Mouse (Mus musculus) intestine, embryonic 15.5 days (tissue): ENCODE data around the gene Hemk1. TPM values are rescaled to one million over a fixed set of nuclear protein-coding genes. Genes with fewer than 3 reads are reported as not detected.

ENCODE experiments used
- ATAC-seq: fragments of 200-750 bp; cut with Nextera tagmentation; 2 replicates; pipeline ENCODE4 v1.8.0; 2017; ENCODE audit warnings: moderate TSS enrichment, moderate library complexity
- H3K27ac ChIP-seq: fragments of 300-500 bp; sonication (generic); 2 replicates; pipeline ENCODE4 v1.5.1; 2015; ENCODE audit warnings: mild to moderate bottlenecking, inconsistent platforms
- H3K27me3 ChIP-seq: fragments of 300-500 bp; sonication (generic); replicated peaks from 2 replicates; pipeline ENCODE4 v1.6.1; 2015; ENCODE audit warnings: inconsistent platforms
- H3K36me3 ChIP-seq: fragments of 300-500 bp; sonication (generic); 2 replicates; pipeline ENCODE4 v1.6.1; 2015; ENCODE audit warnings: inconsistent platforms
- H3K4me1 ChIP-seq: fragments of 300-500 bp; sonication (generic); replicated peaks from 2 replicates; pipeline ENCODE4 v1.6.1; 2015; ENCODE audit warnings: inconsistent platforms
- H3K4me2 ChIP-seq: fragments of 300-500 bp; sonication (generic); replicated peaks from 2 replicates; pipeline ENCODE4 v1.6.1; 2015; ENCODE audit warnings: mild to moderate bottlenecking, inconsistent platforms
- H3K4me3 ChIP-seq: fragments of 300-500 bp; sonication (generic); replicated peaks from 2 replicates; pipeline ENCODE4 v1.5.1; 2015; ENCODE audit warnings: inconsistent platforms
- H3K9ac ChIP-seq: fragments of 300-500 bp; sonication (generic); 2 replicates; pipeline ENCODE4 v1.6.1; 2015; ENCODE audit warnings: inconsistent platforms
- H3K9me3 ChIP-seq: fragments of 300-500 bp; sonication (generic); 2 replicates; pipeline ENCODE4 v1.6.1; 2016; ENCODE audit warnings: inconsistent platforms
- WGBS: fragments of 180-500 bp; shearing (Covaris S2); methylation state at CpG from one replicate; pipeline ENCODE4 v1.1.7; 2015; 5-methylcytosine and 5-hydroxymethylcytosine counted together
- polyA plus RNA-seq: library from polyadenylated mRNA; unstranded; fragments of >200 nt; fragmentation: Nextera tagmentation; extraction: Ambion mirVana; gene quantifications from 2 replicates; pipeline ENCODE4 v1.2.1, GENCODE M21; 2015

The Hemk1 gene
- polyA plus RNA-seq, 1 experiment from 2014 or later: 9.0 TPM

DNA sequence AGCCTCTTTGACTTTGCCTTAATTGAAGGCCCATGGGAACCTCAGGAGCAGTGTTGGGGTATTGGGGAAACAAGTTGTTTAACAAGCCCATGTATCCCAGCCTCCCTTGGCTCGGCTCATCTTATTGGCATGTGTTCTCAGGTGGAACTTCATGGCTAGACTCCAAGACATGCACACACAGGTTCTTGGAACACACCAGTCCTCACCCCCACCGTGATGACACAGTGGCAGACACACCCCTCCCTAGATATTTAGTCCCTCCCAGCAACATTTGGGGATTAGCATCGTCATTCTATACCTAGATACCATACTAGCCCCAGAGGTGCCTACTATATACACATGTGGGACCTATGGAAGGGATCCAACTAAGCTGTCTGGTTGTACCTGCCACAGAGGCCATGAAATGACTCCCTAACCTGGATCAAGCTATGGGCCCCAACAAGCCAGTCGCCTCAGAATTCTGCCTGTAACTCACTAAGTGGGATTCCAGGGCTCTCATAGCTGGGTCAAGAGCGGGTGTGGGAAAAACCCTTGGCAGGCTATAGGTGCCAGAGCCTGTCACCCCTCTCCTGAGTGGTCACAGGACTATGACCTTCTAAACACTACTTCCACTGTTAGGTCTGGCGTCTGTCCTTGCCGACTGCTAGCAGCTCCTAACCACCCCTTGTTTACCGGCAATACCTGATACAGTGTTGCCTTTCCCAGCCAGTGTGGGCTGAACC is 39.9 kb downstream of the Hemk1 start:
- Histone ChIP-seq H3K27ac (peak overlapping the region; percentile 18; the same call in 1 of the 2 replicates), H3K36me3 (peaks cover 9% of the 10 kb centered on the region; the same call in 1 of the 2 replicates), H3K27me3 (no peaks in the 10 kb centered on the region; the same call in 1 of the 2 replicates), H3K4me2 (peak overlapping the region; percentile 76), H3K4me1 (peaks cover 24% of the 10 kb centered on the region), H3K9me3 (no peaks in the 10 kb centered on the region), H3K4me3 (peak overlapping the region; percentile 62), H3K9ac (peak overlapping the region; percentile 30; the same call in 1 of the 2 replicates)
- 65% methylated on average over 8 of the region's 8 CpGs for WGBS
- no peak for ATAC-seq

DNA sequence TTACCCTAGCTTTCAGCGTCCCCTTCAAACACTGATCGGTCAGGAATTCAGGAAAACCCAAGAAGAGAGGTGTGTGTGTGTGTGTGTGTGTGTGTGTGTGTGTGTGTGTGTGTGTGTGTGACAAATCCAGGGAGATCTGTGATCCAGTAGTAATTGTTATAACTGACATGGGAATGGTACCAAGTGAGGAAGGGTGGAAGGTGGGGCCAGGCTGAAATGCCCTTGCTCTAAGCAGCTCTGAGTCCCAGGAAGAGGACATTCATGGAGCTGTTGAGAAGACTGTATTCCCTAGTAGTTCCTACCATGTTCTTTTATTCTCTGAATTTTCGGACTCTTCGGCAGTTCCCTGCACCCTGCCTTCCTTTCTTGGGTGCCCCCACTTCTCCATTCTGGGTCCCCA is 40.5 kb downstream of the Hemk1 start:
- Histone ChIP-seq H3K4me1 (peaks cover 24% of the 10 kb centered on the region), H3K36me3 (peaks cover 9% of the 10 kb centered on the region; the same call in 1 of the 2 replicates), H3K4me3 (peak overlapping the region; percentile 62), H3K4me2 (peak overlapping the region; percentile 76), H3K9me3 (no peaks in the 10 kb centered on the region), H3K27ac (peak overlapping the region; percentile 90; the same call in 1 of the 2 replicates), H3K27me3 (no peaks in the 10 kb centered on the region; the same call in 1 of the 2 replicates), H3K9ac (peak overlapping the region; percentile 75; the same call in 1 of the 2 replicates)
- ATAC-seq: no peak
- WGBS: 67% methylated on average over 4 of the region's 4 CpGs

DNA sequence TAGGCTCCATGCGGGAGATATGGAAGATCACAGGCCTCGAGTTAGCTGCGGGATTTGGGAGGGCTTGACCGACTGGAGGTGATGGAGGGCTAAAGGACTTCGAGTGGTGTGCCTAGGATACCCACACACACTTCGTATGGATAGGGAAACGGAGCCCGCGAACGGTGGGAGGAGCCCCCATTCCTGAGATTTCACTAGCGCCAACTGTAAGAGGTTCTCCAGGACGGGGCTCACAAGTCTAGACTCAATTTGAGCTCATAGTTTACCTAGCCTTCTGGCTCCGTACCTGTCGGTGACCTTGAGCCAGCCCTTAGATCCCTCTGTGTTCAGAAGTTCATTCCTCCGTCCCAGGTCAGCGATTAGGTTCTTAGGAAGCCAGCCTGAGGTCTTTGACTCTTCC is 41.1 kb downstream of the Hemk1 start:
- no peaks in the 10 kb centered on the region for H3K9me3 ChIP-seq
- 5% methylated on average over 16 of the region's 16 CpGs for WGBS
- H3K4me2 ChIP-seq: peak overlapping the region; percentile 76
- peak overlapping the region; percentile 75 for H3K9ac ChIP-seq
- peak; percentile 5 for ATAC-seq
- H3K27ac ChIP-seq: peak overlapping the region; percentile 90
- peak overlapping the region; percentile 62 for H3K4me3 ChIP-seq
- H3K36me3 ChIP-seq: peaks cover 9% of the 10 kb centered on the region; the same call in 1 of the 2 replicates
- H3K27me3 ChIP-seq: no peaks in the 10 kb centered on the region; the same call in 1 of the 2 replicates
- H3K4me1 ChIP-seq: peaks cover 24% of the 10 kb centered on the region

DNA sequence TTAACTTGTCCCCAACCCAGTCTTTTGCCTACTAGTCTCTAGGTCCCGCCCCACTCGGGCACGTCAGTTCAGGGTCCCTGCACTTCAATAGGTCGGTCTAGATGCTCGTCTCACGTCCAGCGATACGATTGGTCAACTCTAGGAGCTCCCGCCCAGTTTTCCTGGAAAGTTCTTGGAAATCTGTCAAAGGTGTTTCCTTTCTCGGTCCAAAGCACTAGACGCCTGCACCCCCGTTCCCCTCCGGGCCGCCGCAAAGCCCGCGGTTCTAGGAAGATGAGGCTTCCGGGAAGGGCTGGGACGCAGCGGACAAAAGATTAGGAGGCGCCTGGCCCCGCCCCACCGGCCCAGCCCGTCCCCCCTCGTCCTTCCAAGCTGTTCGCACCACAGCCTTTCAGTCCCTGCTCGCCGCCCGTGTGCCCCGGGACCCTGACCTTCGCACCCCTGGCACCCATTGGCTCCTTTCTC is 41.6 kb downstream of the Hemk1 start:
- peaks cover 24% of the 10 kb centered on the region for H3K4me1 ChIP-seq
- H3K9me3 ChIP-seq: no peaks in the 10 kb centered on the region
- ATAC-seq: peak; percentile 96
- peak overlapping the region; percentile 62 for H3K4me3 ChIP-seq
- no peaks in the 10 kb centered on the region; the same call in 1 of the 2 replicates for H3K27me3 ChIP-seq
- peaks cover 9% of the 10 kb centered on the region; the same call in 1 of the 2 replicates for H3K36me3 ChIP-seq
- peak overlapping the region; percentile 90 for H3K27ac ChIP-seq
- WGBS: 0% methylated on average over 31 of the region's 31 CpGs
- H3K4me2 ChIP-seq: peak overlapping the region; percentile 76
- H3K9ac ChIP-seq: peak overlapping the region; percentile 75

DNA sequence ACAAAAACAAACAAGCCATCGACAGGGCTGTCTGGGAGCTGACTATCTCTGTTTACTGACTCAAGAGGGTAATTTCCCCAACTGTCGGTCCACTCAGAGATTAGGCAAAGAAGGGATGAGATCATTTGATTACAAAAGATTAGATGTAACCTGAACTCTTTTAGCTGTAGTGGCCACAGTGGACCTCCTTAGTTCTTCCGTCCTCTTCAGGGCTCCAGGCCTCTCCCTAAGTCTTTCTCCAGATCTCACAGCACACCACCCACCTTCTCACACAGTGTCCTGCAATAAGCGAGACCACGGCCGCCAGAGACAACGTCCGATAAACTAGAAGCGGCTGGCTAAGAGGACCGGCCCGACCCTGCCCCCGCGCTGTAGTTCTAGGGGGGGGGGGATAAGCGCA is 42.1 kb downstream of the Hemk1 start:
- H3K27me3 ChIP-seq: no peaks in the 10 kb centered on the region; the same call in 1 of the 2 replicates
- 3% methylated on average over 14 of the region's 14 CpGs for WGBS
- peak overlapping the region; percentile 81 for H3K27ac ChIP-seq
- H3K4me2 ChIP-seq: peak overlapping the region; percentile 76
- ATAC-seq: peak; percentile 24
- H3K36me3 ChIP-seq: peaks cover 8% of the 10 kb centered on the region; the same call in 1 of the 2 replicates
- no peaks in the 10 kb centered on the region for H3K9me3 ChIP-seq
- peak overlapping the region; percentile 62 for H3K4me3 ChIP-seq
- H3K4me1 ChIP-seq: peaks cover 24% of the 10 kb centered on the region
- peak overlapping the region; percentile 55 for H3K9ac ChIP-seq

DNA sequence AAGGTAGTCTGAATTCAATTTTAAA is 42.3 kb downstream of the Hemk1 start, which contains the start of gene Cish:
TSS of gene Cish (plus strand) at position 11 of the 25 bp plus-strand sequence.
- Histone ChIP-seq H3K27ac (peak within 1 kb of the TSS; percentile 90), H3K4me3 (peak within 1 kb of the TSS; percentile 62), H3K9me3 (no peaks in the 10 kb centered on the region), H3K27me3 (no peaks in the 10 kb centered on the region; the same call in 1 of the 2 replicates), H3K4me2 (peak within 1 kb of the TSS; percentile 76), H3K36me3 (peaks cover 6% of the 10 kb centered on the region; the same call in 1 of the 2 replicates), H3K9ac (peak within 1 kb of the TSS; percentile 75), H3K4me1 (peaks cover 24% of the 10 kb centered on the region)
- no peak for ATAC-seq

DNA sequence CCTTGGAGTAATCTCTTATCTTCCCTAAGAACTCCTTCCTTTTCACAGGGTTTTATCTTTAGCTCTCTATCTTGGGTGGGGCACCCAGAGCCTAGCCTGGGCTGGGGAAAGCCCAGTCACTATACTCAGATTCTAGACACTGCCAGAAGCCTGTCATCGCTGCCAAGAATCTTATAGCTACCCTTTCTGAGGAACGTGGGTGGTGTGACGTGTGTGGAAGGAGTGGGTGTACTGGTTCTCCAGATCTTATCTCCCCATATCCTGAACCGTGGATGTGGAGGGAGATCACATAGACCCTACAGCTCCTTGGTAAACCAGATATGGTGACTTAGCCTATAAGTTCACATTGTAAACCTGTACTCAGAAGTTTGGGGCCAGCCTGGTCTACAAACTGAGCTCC is 42.5 kb downstream of the Hemk1 start:
- Histone ChIP-seq H3K4me2 (peak overlapping the region; percentile 76), H3K9ac (no peak overlapping the region), H3K27ac (peak overlapping the region; percentile 81; the same call in 1 of the 2 replicates), H3K4me3 (0 out of 2 replicates have a peak overlapping the region, but pooled peaks have one; percentile 62), H3K27me3 (no peaks in the 10 kb centered on the region; the same call in 1 of the 2 replicates), H3K4me1 (peaks cover 24% of the 10 kb centered on the region), H3K9me3 (no peaks in the 10 kb centered on the region), H3K36me3 (peaks cover 4% of the 10 kb centered on the region; the same call in 1 of the 2 replicates)
- no peak for ATAC-seq
- WGBS: 51% methylated on average over 4 of the region's 4 CpGs

DNA sequence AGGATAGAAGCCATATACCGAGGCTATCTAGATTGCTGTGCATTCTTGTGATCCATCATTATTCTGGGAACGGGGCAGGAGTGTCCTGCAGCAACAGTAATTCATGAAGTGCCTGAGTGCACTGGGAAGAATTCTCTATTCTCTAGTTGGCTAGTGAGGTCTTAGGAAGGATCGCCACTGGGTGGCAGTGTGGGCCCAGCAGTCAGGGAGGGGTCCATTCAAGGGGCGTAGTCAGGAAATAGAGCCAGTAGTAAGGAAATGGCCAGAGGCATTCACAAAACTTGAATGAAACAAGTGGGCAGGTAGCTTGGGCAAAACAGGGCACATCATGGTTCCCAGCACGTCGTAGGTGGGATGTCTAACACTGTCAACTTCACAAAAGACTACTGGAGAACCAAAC is 43.9 kb downstream of the Hemk1 start:
- H3K27ac ChIP-seq: no peak overlapping the region
- H3K36me3 ChIP-seq: no peaks in the 10 kb centered on the region
- 5% methylated on average over 6 of the region's 6 CpGs for WGBS
- no peaks in the 10 kb centered on the region; the same call in 1 of the 2 replicates for H3K27me3 ChIP-seq
- no peak overlapping the region for H3K4me2 ChIP-seq
- H3K4me3 ChIP-seq: no peak overlapping the region
- no peak for ATAC-seq
- no peak overlapping the region for H3K9ac ChIP-seq
- no peaks in the 10 kb centered on the region for H3K9me3 ChIP-seq
- peaks cover 20% of the 10 kb centered on the region for H3K4me1 ChIP-seq

DNA sequence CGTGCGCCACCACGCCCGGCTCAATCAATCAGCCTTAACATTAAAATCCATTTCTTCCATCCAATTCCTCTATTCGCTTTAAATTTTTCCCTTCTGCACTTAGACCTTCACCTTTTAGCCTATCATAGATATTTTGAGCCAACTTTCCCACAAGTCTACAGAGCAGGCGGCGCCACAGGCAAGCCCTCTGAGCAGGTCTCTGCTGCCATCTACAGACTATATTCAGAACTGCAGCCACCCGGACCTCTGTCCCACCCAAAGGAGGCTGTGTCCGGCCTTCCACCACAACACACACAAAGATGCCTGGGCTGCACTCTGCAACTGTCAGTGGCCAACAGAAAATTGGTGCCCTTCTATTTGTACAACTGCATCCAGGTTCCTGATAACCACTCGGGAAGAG is 47.3 kb downstream of the Hemk1 start:
- H3K9ac ChIP-seq: no peak overlapping the region
- no peaks in the 10 kb centered on the region for H3K36me3 ChIP-seq
- WGBS: 25% methylated on average over 10 of the region's 10 CpGs
- H3K4me2 ChIP-seq: no peak overlapping the region
- H3K27ac ChIP-seq: no peak overlapping the region
- peaks cover 18% of the 10 kb centered on the region; the same call in 1 of the 2 replicates for H3K4me1 ChIP-seq
- no peak overlapping the region for H3K4me3 ChIP-seq
- no peak for ATAC-seq
- no peaks in the 10 kb centered on the region for H3K9me3 ChIP-seq
- no peaks in the 10 kb centered on the region; the same call in 1 of the 2 replicates for H3K27me3 ChIP-seq

DNA sequence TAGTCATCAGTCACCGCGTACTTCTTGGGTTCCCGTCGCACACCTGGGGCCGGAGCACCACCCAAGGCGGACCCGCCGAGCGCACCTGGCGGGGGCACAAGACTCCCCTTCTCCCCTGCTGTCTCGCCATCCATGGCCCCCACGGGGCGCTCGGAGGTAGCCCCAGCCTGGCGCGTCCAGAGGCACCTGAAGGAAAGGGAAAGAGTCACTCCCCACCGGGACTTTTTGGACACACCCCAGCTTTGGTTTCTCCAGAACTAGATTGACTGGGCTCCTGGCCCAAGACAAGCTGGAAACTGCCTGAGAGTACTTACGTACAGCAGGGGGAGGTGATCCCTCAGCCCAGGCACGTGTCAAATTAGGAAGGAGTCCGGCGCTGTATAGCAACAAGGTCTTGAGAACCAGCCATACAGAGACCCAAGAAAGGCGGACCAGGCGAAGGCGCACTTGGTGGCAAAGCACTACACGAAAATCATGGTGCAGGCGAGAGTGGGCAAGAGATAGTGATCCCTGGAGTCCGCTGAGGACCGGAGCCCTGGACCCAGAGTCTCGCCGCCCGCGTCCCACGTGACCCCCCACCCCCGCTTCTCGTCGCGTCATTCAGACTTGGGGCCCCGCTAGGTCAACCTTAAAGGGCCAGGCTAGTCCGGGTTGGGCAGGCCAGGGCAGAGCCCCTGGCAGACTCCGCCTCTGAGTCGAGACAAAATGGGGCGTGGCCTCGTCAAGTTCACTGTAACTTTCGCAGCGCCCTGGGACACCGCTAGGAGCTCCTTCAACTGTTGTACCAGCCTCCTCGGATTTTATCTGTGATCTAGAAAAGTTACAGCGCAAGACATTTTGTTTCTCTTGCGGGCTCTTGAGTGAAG is 48.7 kb downstream of the Hemk1 start, which contains the start of gene Mapkapk3:
TSS of gene Mapkapk3 (minus strand) at position 667 of the 866 bp plus-strand sequence.
- Histone ChIP-seq H3K27me3 (no peaks in the 10 kb centered on the region; the same call in 1 of the 2 replicates), H3K4me2 (peak within 1 kb of the TSS; percentile 86), H3K4me3 (peak within 1 kb of the TSS; percentile 46), H3K36me3 (no peaks in the 10 kb centered on the region), H3K27ac (peak within 1 kb of the TSS; percentile 79), H3K4me1 (peaks cover 12% of the 10 kb centered on the region; the same call in 1 of the 2 replicates), H3K9me3 (no peaks in the 10 kb centered on the region), H3K9ac (peak within 1 kb of the TSS; percentile 53)
- 2% methylated on average over 49 of the region's 49 CpGs for WGBS
- peak; percentile 90 for ATAC-seq

DNA sequence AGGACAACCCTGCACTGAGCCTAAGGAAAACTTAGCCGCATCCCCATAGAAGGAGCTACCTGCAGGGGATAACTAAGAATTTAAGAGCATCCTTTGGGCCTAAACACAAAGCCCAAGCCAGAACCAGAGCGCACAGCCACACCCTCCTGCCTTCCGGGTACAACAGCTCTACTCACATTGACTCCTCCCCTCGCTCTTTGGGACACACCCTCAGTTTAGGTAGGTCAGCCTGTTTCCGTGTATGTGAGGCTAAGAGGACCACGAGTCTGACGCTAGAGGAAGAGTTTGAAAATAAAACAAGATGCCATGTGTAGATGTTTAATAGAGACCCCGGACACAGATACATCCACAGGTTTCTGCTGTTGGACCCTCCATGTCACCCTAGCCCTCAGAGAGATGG is 49.4 kb downstream of the Hemk1 start:
- ATAC-seq: peak; percentile 75
- no peaks in the 10 kb centered on the region for H3K36me3 ChIP-seq
- H3K9ac ChIP-seq: peak overlapping the region; percentile 53

DNA sequence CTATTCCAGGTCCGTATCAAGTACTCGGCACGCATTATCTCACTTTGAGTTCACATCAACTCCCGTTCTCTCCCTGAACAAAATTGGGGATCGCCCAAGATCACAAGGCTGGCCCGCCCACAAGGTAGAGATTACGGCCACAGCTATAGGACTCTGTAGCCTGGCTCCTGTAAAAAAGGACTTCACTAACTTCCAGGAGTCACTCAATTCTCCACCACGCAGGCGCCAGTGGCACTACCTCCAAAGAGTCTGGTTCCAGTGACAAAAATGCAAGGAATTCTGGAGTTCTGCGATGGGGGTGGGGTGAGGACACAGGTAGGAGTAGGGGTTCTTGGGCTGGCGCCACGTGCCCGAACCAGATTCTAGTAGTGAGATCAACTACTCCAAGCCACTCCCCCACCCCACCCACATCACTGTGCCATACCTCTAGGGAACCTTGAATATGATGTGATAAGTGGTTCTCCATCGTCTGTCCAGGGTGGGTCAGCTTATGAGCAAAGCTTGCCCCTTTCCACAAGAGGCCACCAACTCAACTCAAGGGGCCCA is 50.0 kb downstream of the Hemk1 start:
- H3K27me3 ChIP-seq: no peaks in the 10 kb centered on the region; the same call in 1 of the 2 replicates
- WGBS: 85% methylated on average over 14 of the region's 14 CpGs
- no peak overlapping the region for H3K9ac ChIP-seq
- no peaks in the 10 kb centered on the region for H3K36me3 ChIP-seq
- no peaks in the 10 kb centered on the region for H3K9me3 ChIP-seq
- no peak overlapping the region for H3K27ac ChIP-seq
- peak overlapping the region; percentile 46 for H3K4me3 ChIP-seq
- peaks cover 12% of the 10 kb centered on the region; the same call in 1 of the 2 replicates for H3K4me1 ChIP-seq
- peak overlapping the region; percentile 86 for H3K4me2 ChIP-seq
- no peak for ATAC-seq

More for the DNA sequence above, 49.4 kb downstream of the Hemk1 start:
- 36% methylated on average over 8 of the region's 8 CpGs for WGBS
- Histone ChIP-seq H3K4me2 (peak overlapping the region; percentile 86), H3K4me3 (peak overlapping the region; percentile 46), H3K27me3 (no peaks in the 10 kb centered on the region; the same call in 1 of the 2 replicates), H3K9me3 (no peaks in the 10 kb centered on the region), H3K27ac (peak overlapping the region; percentile 79), H3K4me1 (peaks cover 12% of the 10 kb centered on the region; the same call in 1 of the 2 replicates)
